Mouse (Mus musculus): ENCODE data around the gene Uckl1.

Uckl1 gene

DNA sequence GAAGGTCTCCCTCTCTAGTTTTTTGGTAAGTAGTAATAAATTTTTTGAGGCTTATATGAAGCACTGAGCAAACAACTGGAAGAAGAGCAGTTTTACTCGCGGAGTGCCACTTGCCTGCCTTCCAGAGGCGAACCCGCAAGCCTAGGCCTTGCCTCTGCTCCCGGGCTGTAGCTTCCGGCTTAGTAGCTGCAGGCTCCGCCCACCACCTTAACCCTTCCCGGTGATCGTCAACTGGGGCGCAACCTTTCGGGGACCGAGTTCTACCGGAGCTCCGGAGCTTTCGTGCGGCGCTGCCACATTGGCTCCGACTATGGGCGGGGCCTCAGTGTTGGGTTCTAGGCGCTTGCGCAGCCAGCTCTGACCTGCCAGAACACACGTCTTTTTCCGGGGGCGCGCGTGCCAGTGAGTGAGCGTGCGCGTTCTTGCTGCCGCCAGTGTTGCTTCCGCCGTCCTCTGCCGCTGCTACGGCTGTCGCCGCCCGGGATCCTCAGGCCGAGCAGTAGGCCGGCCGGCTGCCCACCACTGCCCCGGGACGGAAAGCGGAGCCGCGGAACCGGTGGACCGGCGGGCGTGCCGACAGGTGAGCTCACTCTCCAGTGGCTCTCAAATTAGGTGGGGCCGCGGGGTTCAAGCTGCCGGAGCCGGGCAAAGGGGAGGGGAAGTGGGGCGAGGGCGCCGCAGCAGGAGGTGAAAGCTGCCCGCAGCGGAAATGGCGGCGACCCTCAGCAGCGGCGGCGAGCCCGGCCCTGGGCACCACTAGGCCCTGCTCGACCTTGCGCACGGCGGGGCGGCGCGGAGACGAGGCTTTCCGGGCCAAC, 64.4 kb downstream of the Uckl1 start, which contains the start of gene Dnajc5:
Gene Dnajc5 (plus strand): TSS at position 368 of the 818 bp plus-strand sequence.
- peak; percentile 97 for DNase-seq (ENCODE audit: low spot score)

DNA sequence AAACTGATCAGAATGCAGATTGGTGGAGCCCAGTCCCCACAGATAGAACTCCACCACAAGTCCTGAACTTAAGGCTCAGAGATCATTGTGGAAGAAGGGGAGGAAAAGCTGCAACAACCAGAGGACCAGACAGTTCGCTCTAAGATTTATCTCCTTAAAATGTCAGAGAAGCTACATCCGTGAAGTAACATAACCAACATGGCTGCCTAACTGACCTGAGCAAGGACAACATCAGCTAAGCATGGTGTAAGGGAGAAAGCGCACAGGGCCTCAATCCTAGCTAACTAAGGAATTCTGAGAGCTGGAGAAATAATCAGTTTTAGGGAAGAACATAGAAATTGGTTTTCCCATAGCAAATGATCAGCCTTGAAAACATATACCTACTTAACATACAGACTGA, 65.5 kb downstream of the Uckl1 start:
- DNase-seq (ENCODE audit: low spot score), result no peak

Data from left cerebral cortex, adult 11 months (tissue).